Mouse (Mus musculus): Measurements from ENCODE around the gene Slamf9. TPM values are rescaled to one million over a fixed set of nuclear protein-coding genes. Genes with fewer than 3 reads are reported as not detected.

The Slamf9 gene
- total RNA-seq, 1 experiment from 2014 or later, result 25.6 TPM

GRCm38 (mm10) chr1:172484671-172485070 is 9.5 kb downstream of the Slamf9 start:
- ATAC-seq (replicated peaks; ENCODE audit: insufficient number of reproducible peaks, low FRiP score, low TSS enrichment, poor library complexity, severe bottlenecking), result no peak

- ATAC-seq (replicated peaks; ENCODE audit: insufficient number of reproducible peaks, low FRiP score, low TSS enrichment, poor library complexity, severe bottlenecking), result no peak
Observed at GRCm38 (mm10) chr1:172485821-172486220, 10.7 kb downstream of the Slamf9 start.

DNA sequence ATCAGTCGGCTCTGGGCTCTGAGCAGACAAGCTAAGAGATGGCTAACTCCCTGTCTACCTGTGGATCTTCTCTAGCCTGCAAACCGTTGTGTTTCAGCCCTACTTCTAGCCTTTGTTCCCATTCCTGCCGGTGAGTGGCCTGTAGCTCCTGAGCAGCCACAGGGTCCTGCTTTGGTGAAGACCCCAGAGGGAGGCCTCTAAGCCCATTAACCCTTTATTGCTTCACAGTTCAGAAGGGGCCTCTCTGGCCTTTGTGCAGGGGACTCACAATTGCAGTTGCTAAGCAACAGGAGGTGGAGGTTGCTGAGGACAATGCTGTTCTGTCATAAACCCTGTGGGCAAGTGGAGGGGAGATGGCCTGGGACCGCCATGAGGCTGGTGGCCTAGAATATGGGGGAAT is 11.1 kb downstream of the Slamf9 start:
- ATAC-seq (replicated peaks; ENCODE audit: insufficient number of reproducible peaks, low FRiP score, low TSS enrichment, poor library complexity, severe bottlenecking), result no peak

GRCm38 (mm10) chr1:172486651-172487050 is 11.5 kb downstream of the Slamf9 start:
- ATAC-seq (replicated peaks; ENCODE audit: insufficient number of reproducible peaks, low FRiP score, low TSS enrichment, poor library complexity, severe bottlenecking), result no peak

DNA sequence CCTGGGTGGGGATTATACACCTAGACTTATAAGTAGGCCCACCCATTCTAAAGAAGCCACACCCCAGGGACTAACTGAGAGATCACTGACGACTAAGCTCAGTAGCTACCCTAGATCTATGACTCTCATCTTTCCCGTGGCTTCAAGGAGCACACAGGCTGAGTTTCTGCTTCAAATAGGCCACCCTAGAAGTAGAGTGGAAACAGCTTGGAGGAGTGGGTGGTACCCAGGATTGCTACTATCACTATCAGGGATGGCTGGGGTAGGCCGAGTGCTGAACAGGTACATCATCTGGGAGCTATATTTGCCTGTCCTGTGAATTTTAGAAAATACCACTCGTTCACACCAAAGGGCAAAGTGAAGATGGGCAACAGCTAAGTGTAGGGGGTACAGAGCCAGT is 12.7 kb downstream of the Slamf9 start:
- no peak for ATAC-seq (replicated peaks; ENCODE audit: insufficient number of reproducible peaks, low FRiP score, low TSS enrichment, poor library complexity, severe bottlenecking)

DNA sequence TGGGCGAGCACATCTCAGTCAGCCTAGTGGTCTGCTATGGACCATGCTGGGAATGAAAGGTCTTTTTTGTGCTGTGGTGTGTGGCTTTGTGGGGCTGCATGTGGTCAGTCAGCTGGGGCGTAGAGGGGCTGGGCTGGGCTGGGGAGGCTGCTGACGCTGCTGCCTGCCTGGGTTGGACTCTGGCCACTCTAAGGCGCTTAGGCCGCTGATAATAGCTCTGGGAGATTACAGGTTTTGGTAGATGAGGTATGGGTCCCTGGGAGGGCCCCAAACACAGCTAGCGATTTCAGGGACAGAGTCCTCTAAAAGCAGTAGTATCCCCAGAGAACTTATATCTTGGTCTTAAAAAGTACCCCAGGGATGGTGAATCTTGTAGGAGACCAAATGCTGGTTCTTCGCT is 13.7 kb downstream of the Slamf9 start:
- ATAC-seq (replicated peaks; ENCODE audit: insufficient number of reproducible peaks, low FRiP score, low TSS enrichment, poor library complexity, severe bottlenecking), result no peak

GRCm38 (mm10) chr1:172489585-172490250 is 14.6 kb downstream of the Slamf9 start:
- no peak for ATAC-seq (replicated peaks; ENCODE audit: insufficient number of reproducible peaks, low FRiP score, low TSS enrichment, poor library complexity, severe bottlenecking)

GRCm38 (mm10) chr1:172490261-172490661 is 15.1 kb downstream of the Slamf9 start:
- peak; percentile 52 for ATAC-seq (replicated peaks; ENCODE audit: insufficient number of reproducible peaks, low FRiP score, low TSS enrichment, poor library complexity, severe bottlenecking)

- ATAC-seq (replicated peaks; ENCODE audit: insufficient number of reproducible peaks, low FRiP score, low TSS enrichment, poor library complexity, severe bottlenecking), result no peak
Observed at GRCm38 (mm10) chr1:172492047-172492446, 16.9 kb downstream of the Slamf9 start.

- ATAC-seq (replicated peaks; ENCODE audit: insufficient number of reproducible peaks, low FRiP score, low TSS enrichment, poor library complexity, severe bottlenecking), result no peak
Observed at GRCm38 (mm10) chr1:172493516-172493915, 18.4 kb downstream of the Slamf9 start.

GRCm38 (mm10) chr1:172496030-172496429 is 20.9 kb downstream of the Slamf9 start:
- no peak for ATAC-seq (replicated peaks; ENCODE audit: insufficient number of reproducible peaks, low FRiP score, low TSS enrichment, poor library complexity, severe bottlenecking)

DNA sequence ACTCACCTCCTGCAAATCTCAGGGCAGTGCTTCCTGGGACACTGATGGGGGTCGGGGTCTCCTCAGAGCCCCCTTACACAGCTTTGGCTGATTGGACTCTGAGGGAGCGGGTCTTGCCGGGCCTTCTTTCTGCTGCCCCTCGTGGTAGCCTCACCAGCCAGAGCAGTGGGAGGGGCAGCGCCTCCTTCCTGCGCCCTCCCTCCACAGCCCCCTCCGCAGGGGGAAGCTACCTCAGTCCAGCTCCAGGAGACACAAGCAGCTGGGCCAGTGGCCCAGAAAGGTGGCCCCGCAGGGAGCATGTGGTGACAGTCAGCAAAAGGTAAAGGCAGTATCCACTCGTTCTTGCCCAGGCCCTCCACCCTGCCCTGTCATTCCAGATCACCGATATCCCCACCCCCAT is 22.3 kb downstream of the Slamf9 start:
- ATAC-seq (replicated peaks; ENCODE audit: insufficient number of reproducible peaks, low FRiP score, low TSS enrichment, poor library complexity, severe bottlenecking), result no peak

DNA sequence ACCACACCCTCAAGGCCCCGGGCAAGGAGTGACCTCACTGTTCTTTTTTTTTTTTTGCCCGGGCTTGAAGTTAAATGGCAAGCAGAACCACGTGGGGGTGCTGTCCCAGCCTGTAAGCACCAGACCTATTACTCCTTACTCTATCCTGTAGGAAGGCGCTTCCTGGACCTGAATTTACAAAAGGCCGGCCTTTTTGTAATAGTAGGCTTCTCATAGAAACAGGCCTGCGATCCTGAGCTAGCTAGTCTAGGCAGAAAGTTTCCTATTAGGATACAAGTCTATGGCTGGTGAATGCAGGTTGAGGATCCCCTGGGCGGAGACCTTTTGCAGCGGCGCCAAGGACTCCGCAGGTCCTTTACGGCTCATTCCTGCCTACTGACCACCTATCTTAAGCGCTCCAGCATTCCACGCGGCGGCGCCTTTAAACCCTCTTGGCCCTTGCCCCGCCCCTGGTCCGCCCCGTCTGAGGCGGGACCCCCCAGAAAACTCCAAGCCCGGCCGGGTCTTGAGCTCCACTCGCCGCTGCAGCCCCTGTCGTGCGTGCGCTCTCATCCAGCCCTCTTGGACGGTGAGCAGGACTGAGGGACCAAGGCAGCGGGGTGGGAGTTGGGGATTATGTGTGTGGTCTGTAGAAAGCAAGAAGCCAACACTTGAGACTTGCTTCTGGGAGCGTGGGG is 24.7 kb downstream of the Slamf9 start, which contains the start of gene Tagln2:
Gene Tagln2 (plus strand): TSS at position 283 of the 677 bp plus-strand sequence.
- ATAC-seq (replicated peaks; ENCODE audit: insufficient number of reproducible peaks, low FRiP score, low TSS enrichment, poor library complexity, severe bottlenecking), result 0 out of 2 replicates have a peak, but pooled peaks have one; percentile 1

GRCm38 (mm10) chr1:172500451-172501370 is 25.6 kb downstream of the Slamf9 start:
- ATAC-seq (replicated peaks; ENCODE audit: insufficient number of reproducible peaks, low FRiP score, low TSS enrichment, poor library complexity, severe bottlenecking), result peak; percentile 37; the same call in 1 of the 2 replicates

GRCm38 (mm10) chr1:172501371-172502144 is 26.4 kb downstream of the Slamf9 start:
- ATAC-seq (replicated peaks; ENCODE audit: insufficient number of reproducible peaks, low FRiP score, low TSS enrichment, poor library complexity, severe bottlenecking), result peak; percentile 15; the same call in 1 of the 2 replicates

GRCm38 (mm10) chr1:172502145-172503110 is 27.3 kb downstream of the Slamf9 start:
- no peak for ATAC-seq (replicated peaks; ENCODE audit: insufficient number of reproducible peaks, low FRiP score, low TSS enrichment, poor library complexity, severe bottlenecking)

All from monocyte, adult 5-6 weeks (primary cell).